Mouse (Mus musculus): ENCODE results near the gene Olfr1058.
"Not testable (repeated sequence)": the region's sequence is repeated elsewhere in the genome, so short reads cannot be mapped to it uniquely, and the experiment has no call there.

Olfr1058 gene

GRCm38 (mm10) chr2:86388461-86388860 is at the start of gene Olfr1058:
Gene Olfr1058, minus strand, starts transcription at chr2:86388561.
- not testable (repeated sequence) for DNase-seq

- DNase-seq: not testable (repeated sequence)
Measured at GRCm38 (mm10) chr2:86428511-86428910, 40.1 kb upstream of the Olfr1058 start.

- DNase-seq: not testable (repeated sequence)
Measured at GRCm38 (mm10) chr2:86426649-86427048, 38.3 kb upstream of the Olfr1058 start, which contains the start of gene Olfr1062. Gene Olfr1062, minus strand, starts transcription at chr2:86426749.

- no peak for DNase-seq
Measured at GRCm38 (mm10) chr2:86413950-86414349, 25.6 kb upstream of the Olfr1058 start, which contains the start of gene Olfr1061. Gene Olfr1061, minus strand, starts transcription at chr2:86414050.

- no peak for DNase-seq
Measured at GRCm38 (mm10) chr2:86395114-86395513, 6.8 kb upstream of the Olfr1058 start.

- DNase-seq: no peak
Measured at GRCm38 (mm10) chr2:86378293-86378692, 10.1 kb downstream of the Olfr1058 start, which contains the start of gene Olfr1057. Gene Olfr1057, minus strand, starts transcription at chr2:86378393.

GRCm38 (mm10) chr2:86366342-86366741 is 22.0 kb downstream of the Olfr1058 start:
- DNase-seq: not testable (repeated sequence)

- DNase-seq: no peak
Measured at GRCm38 (mm10) chr2:86362369-86362768, 26.0 kb downstream of the Olfr1058 start, which contains the start of gene Olfr1056. Gene Olfr1056, minus strand, starts transcription at chr2:86362469.

- not testable (repeated sequence) for DNase-seq
Measured at GRCm38 (mm10) chr2:86351751-86352150, 36.6 kb downstream of the Olfr1058 start.

GRCm38 (mm10) chr2:86350184-86350583 is 38.2 kb downstream of the Olfr1058 start, which contains the start of gene Olfr1055:
Gene Olfr1055, minus strand, starts transcription at chr2:86350284.
- DNase-seq: no peak

GRCm38 (mm10) chr2:86335333-86335732 is 53.0 kb downstream of the Olfr1058 start, which contains the start of gene Olfr1054:
Gene Olfr1054, minus strand, starts transcription at chr2:86335433.
- DNase-seq: no peak
